Comparison of ENCODE assay signal across 8 mouse cellular contexts in genomic region chr16:55894893-55895650, GRCm38 (mm10). TPM values are rescaled to one million over a fixed set of nuclear protein-coding genes. Genes with fewer than 3 reads are reported as not detected.
DNase-seq lines count a peak whose midpoint lies in the region; ATAC-seq and TF ChIP-seq lines count a peak whose summit lies in the region.

Nxpe3 (minus strand) TSS chr16:55895285.

- DNase-seq in brain, adult 2 months (ENCODE audit: low read depth, low spot score), result peak; percentile 93
- DNase-seq in kidney, postnatal 0 days (ENCODE audit: low spot score), result peak; percentile 87
- DNase-seq in liver, embryonic 11.5 days (ENCODE audit: low spot score), result peak; percentile 93
- peak; percentile 85 for DNase-seq in naive thymus-derived CD4-positive, alpha-beta T cell, adult 2 months (ENCODE audit: low read depth)

- peak within 1 kb of the TSS; percentile 83 for H3K9ac ChIP-seq in heart, embryonic 12.5 days
- H3K9ac ChIP-seq in kidney, postnatal 0 days (ENCODE audit: low read depth, low read length), result peak within 1 kb of the TSS; percentile 78
- H3K9ac ChIP-seq in liver, embryonic 11.5 days (ENCODE audit: low read depth, low read length), result peak within 1 kb of the TSS; percentile 71
- peak within 1 kb of the TSS; percentile 67 for H3K9ac ChIP-seq in stomach, embryonic 14.5 days (replicated peaks; ENCODE audit: low read depth, low read length)

- H3K27me3 ChIP-seq in C2C12 (ENCODE audit: control insufficient read depth, insufficient read depth, insufficient read length), result no peaks in the 10 kb centered on the region
- no peaks in the 10 kb centered on the region for H3K27me3 ChIP-seq in heart, embryonic 12.5 days (replicated peaks)
- H3K27me3 ChIP-seq in kidney, postnatal 0 days (ENCODE audit: insufficient read depth, low read length), result no peaks in the 10 kb centered on the region
- no peaks in the 10 kb centered on the region for H3K27me3 ChIP-seq in liver, embryonic 11.5 days (replicated peaks; ENCODE audit: control insufficient read depth, insufficient read depth, low read length)
- no peaks in the 10 kb centered on the region for H3K27me3 ChIP-seq in stomach, embryonic 14.5 days (ENCODE audit: control insufficient read depth, insufficient read depth, low read length)

- peak within 1 kb of the TSS; percentile 56 for H3K4me3 ChIP-seq in C2C12 (ENCODE audit: insufficient read depth, poor library complexity, severe bottlenecking)
- peak within 1 kb of the TSS; percentile 85 for H3K4me3 ChIP-seq in heart, embryonic 12.5 days
- peak within 1 kb of the TSS; percentile 74 for H3K4me3 ChIP-seq in kidney, postnatal 0 days (replicated peaks; ENCODE audit: low read depth, low read length)
- peak within 1 kb of the TSS; percentile 78 for H3K4me3 ChIP-seq in liver, embryonic 11.5 days (ENCODE audit: low read depth, low read length)
- H3K4me3 ChIP-seq in stomach, embryonic 14.5 days (ENCODE audit: low read depth, low read length), result peak within 1 kb of the TSS; percentile 69

- peak; percentile 16 for TF ChIP-seq CTCF in C2C12 (IDR thresholded peaks at IDR 0.05; ENCODE audit: control insufficient read depth, insufficient read depth, insufficient read length)
- peak; percentile 29; the same call in 1 of the 2 replicates for TF ChIP-seq CTCF in kidney, postnatal 0 days (IDR thresholded peaks at IDR 0.05; ENCODE audit: low read depth)

- WGBS in heart, embryonic 12.5 days, result under 1% methylated on average over 74 of the region's 74 CpGs
- WGBS in kidney, postnatal 0 days, result under 1% methylated on average over 74 of the region's 74 CpGs
- WGBS in liver, embryonic 11.5 days, result under 1% methylated on average over 74 of the region's 74 CpGs
- under 1% methylated on average over 74 of the region's 74 CpGs for WGBS in stomach, embryonic 14.5 days

- peak within 1 kb of the TSS; percentile 94 for H3K4me2 ChIP-seq in heart, embryonic 12.5 days
- H3K4me2 ChIP-seq in kidney, postnatal 0 days (ENCODE audit: low read length), result peak within 1 kb of the TSS; percentile 88
- H3K4me2 ChIP-seq in liver, embryonic 11.5 days, result peak within 1 kb of the TSS; percentile 89
- peak within 1 kb of the TSS; percentile 73 for H3K4me2 ChIP-seq in stomach, embryonic 14.5 days (replicated peaks; ENCODE audit: low read depth, low read length)

- peak within 1 kb of the TSS; percentile 33 for H3K27ac ChIP-seq in heart, embryonic 12.5 days (ENCODE audit: poor library complexity, severe bottlenecking)
- H3K27ac ChIP-seq in kidney, postnatal 0 days, result peak within 1 kb of the TSS; percentile 87
- peak within 1 kb of the TSS; percentile 70 for H3K27ac ChIP-seq in liver, embryonic 11.5 days (ENCODE audit: low read depth, low read length)
- peak within 1 kb of the TSS; percentile 34; the same call in 1 of the 2 replicates for H3K27ac ChIP-seq in stomach, embryonic 14.5 days (ENCODE audit: low read length)

- H3ac ChIP-seq in C2C12 (ENCODE audit: control insufficient read depth, insufficient read length, low read depth), result peak within 1 kb of the TSS; percentile 66

- peak; percentile 94 for ATAC-seq in erythroblast, adult 5-6 weeks (replicated peaks; ENCODE audit: low FRiP score, poor library complexity, severe bottlenecking)
- peak; percentile 92 for ATAC-seq in heart, embryonic 12.5 days (ENCODE audit: insufficient number of reproducible peaks, low FRiP score)
- peak; percentile 96 for ATAC-seq in kidney, postnatal 0 days (replicated peaks; ENCODE audit: low FRiP score, low read depth)
- peak; percentile 91 for ATAC-seq in liver, embryonic 11.5 days (replicated peaks; ENCODE audit: low FRiP score)
- ATAC-seq in stomach, embryonic 14.5 days (ENCODE audit: insufficient number of reproducible peaks, insufficient read depth, low FRiP score, low read depth), result peak; percentile 89

- H3K79me2 ChIP-seq in C2C12 (ENCODE audit: control insufficient read depth, insufficient read depth), result peaks cover 26% of the 10 kb centered on the region

- no peaks in the 10 kb centered on the region for H3K9me3 ChIP-seq in heart, embryonic 12.5 days (replicated peaks)
- H3K9me3 ChIP-seq in kidney, postnatal 0 days (replicated peaks; ENCODE audit: low read length), result no peaks in the 10 kb centered on the region
- H3K9me3 ChIP-seq in liver, embryonic 11.5 days (ENCODE audit: control insufficient read depth, low read length), result no peaks in the 10 kb centered on the region
- no peaks in the 10 kb centered on the region for H3K9me3 ChIP-seq in stomach, embryonic 14.5 days (ENCODE audit: control insufficient read depth, low read depth, low read length)

- H3K36me3 ChIP-seq in C2C12 (ENCODE audit: control insufficient read depth, insufficient read depth), result peaks cover 3% of the 10 kb centered on the region
- H3K36me3 ChIP-seq in heart, embryonic 12.5 days, result 0 out of 2 replicates have a peak, but pooled peaks cover 4% of the 10 kb centered on the region
- no peaks in the 10 kb centered on the region for H3K36me3 ChIP-seq in kidney, postnatal 0 days (ENCODE audit: insufficient read depth, low read length)
- H3K36me3 ChIP-seq in liver, embryonic 11.5 days (ENCODE audit: control insufficient read depth, insufficient read depth, low read length), result no peaks in the 10 kb centered on the region; the same call in 1 of the 2 replicates
- no peaks in the 10 kb centered on the region for H3K36me3 ChIP-seq in stomach, embryonic 14.5 days (ENCODE audit: control insufficient read depth, insufficient read depth, low read length)

- peaks cover 3% of the 10 kb centered on the region for H3K79me3 ChIP-seq in C2C12 (ENCODE audit: low read depth)

- peaks cover 26% of the 10 kb centered on the region for H3K4me1 ChIP-seq in heart, embryonic 12.5 days (replicated peaks)
- no peaks in the 10 kb centered on the region for H3K4me1 ChIP-seq in kidney, postnatal 0 days (replicated peaks; ENCODE audit: insufficient read depth, low read length)
- peaks cover 30% of the 10 kb centered on the region for H3K4me1 ChIP-seq in liver, embryonic 11.5 days (replicated peaks; ENCODE audit: control insufficient read depth, insufficient read depth, low read length)
- H3K4me1 ChIP-seq in stomach, embryonic 14.5 days (ENCODE audit: control insufficient read depth, insufficient read depth, low read length), result peaks cover 12% of the 10 kb centered on the region; the same call in 1 of the 2 replicates

TF ChIP-seq in C2C12, 6 proteins besides CTCF, POLR2A, EP300 and RAD21:
- TF ChIP-seq MYOG (IDR thresholded peaks at IDR 0.05; ENCODE audit: control insufficient read depth, extremely low read depth, insufficient read length), result no peak
- TF ChIP-seq CEBPB (IDR thresholded peaks at IDR 0.05; ENCODE audit: low read depth), result no peak
- TF ChIP-seq MYOD1 (IDR thresholded peaks at IDR 0.05; ENCODE audit: control insufficient read depth, insufficient read length, low read depth), result no peak
- TF ChIP-seq FOSL1 (IDR thresholded peaks at IDR 0.05; ENCODE audit: insufficient read depth, low read length, poor library complexity, severe bottlenecking), result no peak
- TF ChIP-seq USF1 (IDR thresholded peaks at IDR 0.05; ENCODE audit: low read depth), result no peak
- no peak for TF ChIP-seq MAX (IDR thresholded peaks at IDR 0.05)

RNA-seq across cellular contexts. Expression of gene Nxpe3, which starts in this region (rescaled TPM):
- 1.3 TPM for polyA plus RNA-seq in C2C12 (2012; fragmentation: generic; extraction: Trizol)
- 1.0 and 1.3 TPM in 2 replicates for total RNA-seq in erythroblast, adult 5-6 weeks (2015; ENCODE audit: low replicate concordance)
- total RNA-seq in erythroblast, adult 5-6 weeks (2017; ENCODE audit: low replicate concordance), result 0.77 and 0.84 TPM in 2 replicates
- polyA plus RNA-seq in heart, embryonic 12.5 days (2016; fragmentation: Nextera tagmentation; extraction: Ambion mirVana), result 0.66 and 0.74 TPM in 2 replicates
- 2.0 and 2.2 TPM in 2 replicates for polyA plus RNA-seq in kidney, postnatal 0 days (2015; fragmentation: Nextera tagmentation; extraction: Ambion mirVana)
- 0.73 and 0.93 TPM in 2 replicates for polyA plus RNA-seq in liver, embryonic 11.5 days (2014; fragmentation: Nextera tagmentation; extraction: Ambion mirVana)
- 0.52 and 0.77 TPM in 2 replicates for polyA plus RNA-seq in stomach, embryonic 14.5 days (2014; fragmentation: Nextera tagmentation; extraction: Ambion mirVana)

Comparison
In these comparisons a context has a peak if more than half of its experiments do, and no peak if none do; other contexts are left out.
1. Peak in every context shown above with its lines: DNase-seq, ATAC-seq, H3K4me3 ChIP-seq and H3K27ac ChIP-seq.
2. Peak in ATAC-seq, H3K4me3 ChIP-seq, H3K27ac ChIP-seq, H3K9ac ChIP-seq and H3K4me2 ChIP-seq in heart, embryonic 12.5 days; RNA of the gene not detected or under 1 TPM.
3. Peak in DNase-seq, ATAC-seq, H3K4me3 ChIP-seq, H3K27ac ChIP-seq, H3K9ac ChIP-seq and H3K4me2 ChIP-seq in liver, embryonic 11.5 days; RNA of the gene not detected or under 1 TPM.
4. Peak in ATAC-seq, H3K4me3 ChIP-seq, H3K27ac ChIP-seq, H3K9ac ChIP-seq and H3K4me2 ChIP-seq in stomach, embryonic 14.5 days; RNA of the gene not detected or under 1 TPM.
5. H3K27ac ChIP-seq: peak in every context shown above with its lines; median percentile 87 in kidney, postnatal 0 days; 70 in liver, embryonic 11.5 days; 34 in stomach, embryonic 14.5 days; 33 in heart, embryonic 12.5 days.